Mouse (Mus musculus): ENCODE data around the gene Tex2.

DNA sequence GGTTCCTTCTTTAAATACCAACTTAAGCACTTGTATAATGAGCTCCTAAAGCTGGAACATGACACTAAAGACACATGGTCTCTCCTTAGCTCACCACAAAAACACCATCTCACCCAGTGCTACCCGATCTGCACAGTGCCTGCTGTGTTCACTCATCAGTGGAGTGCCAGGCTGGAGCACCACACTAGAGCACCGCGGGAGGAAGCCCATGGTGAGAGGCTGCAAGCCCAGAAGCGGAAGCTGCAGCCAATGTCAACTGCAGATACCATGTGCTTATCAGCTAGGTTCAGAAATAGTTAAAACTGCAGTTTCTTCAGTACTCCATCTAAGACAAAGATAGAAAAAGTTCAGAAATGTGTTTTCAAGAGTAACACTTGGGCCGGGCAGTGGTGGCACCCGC is 14.9 kb downstream of the Tex2 start:
- TF ChIP-seq CTCF (IDR thresholded peaks at IDR 0.05; ENCODE audit: borderline replicate concordance, insufficient read depth, low read length) (no peak), POLR2A (IDR thresholded peaks at IDR 0.05; ENCODE audit: low read depth, low read length) (no peak)

Data from embryonic fibroblast, embryonic 13.5 days (primary cell).